Mouse (Mus musculus) CH12.LX (cell line): ENCODE results near the gene Terb2. TPM values are rescaled to one million over a fixed set of nuclear protein-coding genes. Genes with fewer than 3 reads are reported as not detected.

ENCODE experiments used
- DNase-seq: peaks from one replicate; pipeline ENCODE4 v3.0.0-alpha.2; 2013; ENCODE audit errors: extremely low read depth
- H3K27ac ChIP-seq: 2 replicates; pipeline ENCODE4 v1.5.1; 2012; ENCODE audit warnings: low read depth, mild to moderate bottlenecking, control low read depth, moderate library complexity; ENCODE audit not compliant: insufficient read depth
- H3K27me3 ChIP-seq: replicated peaks from 2 replicates; pipeline ENCODE3; 2012; ENCODE audit warnings: inconsistent platforms
- H3K36me3 ChIP-seq, 2 experiments: replicated peaks in 1 of 2; 2 replicates each; pipeline versions ENCODE3 to v1.6.1; 2012; ENCODE audit warnings: inconsistent platforms in 1 of 2, low read length in 1 of 2, mild to moderate bottlenecking in 1 of 2, mixed read lengths in 1 of 2, moderate library complexity in 1 of 2; ENCODE audit not compliant: control insufficient read depth in 1 of 2, insufficient read depth in 1 of 2
- H3K4me1 ChIP-seq, 2 experiments: 2 replicates each; pipeline ENCODE4 v1.6.1; 2012; ENCODE audit warnings: inconsistent platforms in 1 of 2, moderate library complexity in 1 of 2; ENCODE audit not compliant: insufficient read depth in 2 of 2, control insufficient read depth in 1 of 2
- H3K4me2 ChIP-seq: 2 replicates; pipeline ENCODE4 v1.6.1; 2012; ENCODE audit warnings: low read depth, mild to moderate bottlenecking, control low read depth; ENCODE audit not compliant: poor library complexity, insufficient read depth, severe bottlenecking
- H3K4me3 ChIP-seq, 3 experiments: fragments of 150-350 bp in 1 of 3; sonication (generic) in 1 of 3; replicated peaks in 1 of 3; 2 replicates each; pipeline versions ENCODE3 to v1.5.1; 2011 to 2012; ENCODE audit warnings: low read depth in 2 of 3, low read length in 2 of 3, mild to moderate bottlenecking in 2 of 3, moderate library complexity in 2 of 3, control low read depth in 1 of 3, improper control_type of control experiment in 1 of 3, inconsistent platforms in 1 of 3, mixed read lengths in 1 of 3; ENCODE audit not compliant: poor library complexity in 1 of 3
- H3K79me2 ChIP-seq: replicated peaks from 2 replicates; pipeline ENCODE4 v1.6.1; 2012; ENCODE audit warnings: mild to moderate bottlenecking, moderate library complexity; ENCODE audit not compliant: control insufficient read depth, poor library complexity, insufficient read depth, severe bottlenecking; ENCODE audit errors: extremely low read depth
- H3K9ac ChIP-seq: 2 replicates; pipeline ENCODE4 v1.6.1; 2012; ENCODE audit warnings: low read depth, mild to moderate bottlenecking, control low read depth, moderate library complexity; ENCODE audit not compliant: insufficient read depth
- H3K9me3 ChIP-seq: replicated peaks from 2 replicates; pipeline ENCODE3; 2012; ENCODE audit warnings: low read length, inconsistent platforms, mixed read lengths
- CHD1 ChIP-seq: IDR thresholded peaks from 2 replicates; pipeline ENCODE4 v1.6.1; 2012; ENCODE audit warnings: low read depth, low read length, improper control_type of control experiment, inconsistent platforms
- CHD2 ChIP-seq: IDR thresholded peaks from 2 replicates; pipeline ENCODE4 v1.6.1; 2011; ENCODE audit warnings: low read length, improper control_type of control experiment
- ETS1 ChIP-seq: conservative IDR thresholded peaks from 2 replicates; pipeline ENCODE4 v1.6.1; 2012; ENCODE audit warnings: low read depth, mild to moderate bottlenecking, inconsistent platforms, low read length, improper control_type of control experiment, moderate library complexity
- HCFC1 ChIP-seq: IDR thresholded peaks from 2 replicates; pipeline ENCODE4 v1.6.1; 2012; ENCODE audit warnings: low read depth, mild to moderate bottlenecking, inconsistent platforms, low read length, improper control_type of control experiment
- JUN ChIP-seq: IDR thresholded peaks from 2 replicates; pipeline ENCODE4 v1.6.1; 2011; ENCODE audit warnings: low read depth, mild to moderate bottlenecking, low read length, improper control_type of control experiment, moderate library complexity; ENCODE audit not compliant: insufficient read depth
- MAFK ChIP-seq: IDR thresholded peaks from 2 replicates; pipeline ENCODE4 v1.6.1; 2011; ENCODE audit warnings: low read length, improper control_type of control experiment; ENCODE audit not compliant: insufficient replicate concordance
- MAZ ChIP-seq: IDR thresholded peaks from 2 replicates; pipeline ENCODE4 v1.6.1; 2012; ENCODE audit warnings: low read depth, mild to moderate bottlenecking, inconsistent platforms, low read length, improper control_type of control experiment, moderate library complexity
- MXI1 ChIP-seq: IDR thresholded peaks from 2 replicates; pipeline ENCODE4 v1.6.1; 2011; ENCODE audit warnings: mild to moderate bottlenecking, low read depth, low read length, improper control_type of control experiment
- MYC ChIP-seq: IDR thresholded peaks from 2 replicates; pipeline ENCODE4 v1.6.1; 2011; ENCODE audit warnings: low read depth, mild to moderate bottlenecking, improper control_type of control experiment, low read length
- NELFE ChIP-seq: IDR thresholded peaks from 2 replicates; pipeline ENCODE4 v1.6.1; 2011; ENCODE audit warnings: low read depth, low read length, improper control_type of control experiment
- POLR2A ChIP-seq: IDR thresholded peaks from 2 replicates; pipeline ENCODE4 v1.6.1; 2011; ENCODE audit warnings: low read depth, mild to moderate bottlenecking, improper control_type of control experiment, low read length
- SIN3A ChIP-seq: IDR thresholded peaks from 2 replicates; pipeline ENCODE4 v1.6.1; 2012; ENCODE audit warnings: low read length, improper control_type of control experiment, inconsistent platforms
- TCF12 ChIP-seq: IDR thresholded peaks from 2 replicates; pipeline ENCODE4 v1.6.1; 2014; ENCODE audit warnings: low read depth, mild to moderate bottlenecking, inconsistent platforms, low read length, improper control_type of control experiment
- UBTF ChIP-seq: IDR thresholded peaks from 2 replicates; pipeline ENCODE4 v1.6.1; 2012; ENCODE audit warnings: low read depth, mild to moderate bottlenecking, inconsistent platforms, low read length, improper control_type of control experiment, moderate library complexity
- USF2 ChIP-seq: conservative IDR thresholded peaks from 2 replicates; pipeline ENCODE4 v1.6.1; 2011; ENCODE audit warnings: low read depth, low read length, improper control_type of control experiment
- ZKSCAN1 ChIP-seq: IDR thresholded peaks from 2 replicates; pipeline ENCODE4 v1.6.1; 2012; ENCODE audit warnings: low read depth, inconsistent platforms, low read length, improper control_type of control experiment, borderline replicate concordance
- dilution Hi-C: fragments of 300-500 bp; cut with MboI; formaldehyde crosslinking; loops from 2 replicates; pipeline ENCODE4 v1.14.3; 2020; ENCODE audit warnings: low sequenced_read_pairs; ENCODE audit not compliant: extremely low pct_unique_long_range_greater_than_20kb, extremely low pct_ligation_motif_present
- in situ Hi-C: fragments of 300-500 bp; cut with MboI; formaldehyde crosslinking; loops from 3 replicates; pipeline ENCODE4 v1.14.3; 2019; ENCODE audit warnings: low sequenced_read_pairs, low pct_ligation_motif_present, low pct_unique_long_range_greater_than_20kb, mixed read lengths
- polyA plus RNA-seq: library from polyadenylated mRNA; unstranded; fragments of >175 nt; gene quantifications from 2 replicates; pipeline ENCODE4 v1.2.1, GENCODE M21; 2012; ENCODE audit warnings: low read depth; ENCODE audit not compliant: insufficient read length
- total RNA-seq, 2 experiments: library from RNA; depleted of rRNA; stranded (reverse); fragments of 300-350 nt in 1 of 2; fragments of >200 nt in 1 of 2; gene quantifications; 2 replicates each; pipeline ENCODE4 v1.2.3; 2012 to 2014

The Terb2 gene
- total and polyA plus RNA-seq, 3 experiments, result not detected

GRCm38 (mm10) chr2:122230395-122230794, 44.3 kb downstream of the Terb2 start:
- Histone ChIP-seq H3K27ac (no peak overlapping the region), H3K4me3 (no peak overlapping the region), H3K9ac (no peak overlapping the region), H3K36me3 (no peaks in the 10 kb centered on the region), H3K79me2 (no peaks in the 10 kb centered on the region), H3K4me1 (peaks cover 6 to 9% of the 10 kb centered on the region in 2 experiments; a peak in 3 of 4 replicates), H3K4me2 (no peak overlapping the region), H3K9me3 (no peaks in the 10 kb centered on the region), H3K27me3 (no peaks in the 10 kb centered on the region)
- TF ChIP-seq MAFK (peak; percentile 82), CHD1 (no peak)
- dilution Hi-C loops, result no loop called here
- in situ Hi-C loops, result no loop called here
- DNase-seq, result no peak

DNA sequence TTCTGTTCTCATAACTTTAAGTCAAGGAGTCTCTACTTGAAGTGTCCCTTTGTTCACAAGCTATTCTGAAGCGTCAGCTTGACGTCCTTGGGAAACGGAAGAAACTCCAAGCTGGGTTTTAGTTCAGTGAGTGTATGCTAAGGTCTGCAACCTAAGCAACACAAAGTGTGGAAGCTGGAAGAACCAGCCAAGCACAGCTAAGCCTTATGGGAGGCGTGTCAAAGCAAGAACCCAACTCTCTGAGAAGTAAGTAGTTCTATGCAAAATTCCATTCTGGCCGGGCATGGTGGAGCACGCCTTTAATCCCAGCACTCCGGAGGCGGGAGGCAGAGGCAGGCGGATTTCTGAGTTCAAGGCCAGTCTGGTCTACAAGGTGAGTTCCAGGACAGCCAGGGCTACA, 45.5 kb downstream of the Terb2 start:
- no peaks in the 10 kb centered on the region for H3K36me3 ChIP-seq
- no peaks in the 10 kb centered on the region for H3K79me2 ChIP-seq
- in situ Hi-C loops, result no loop called here
- H3K4me3 ChIP-seq, result no peak overlapping the region
- no peaks in the 10 kb centered on the region for H3K27me3 ChIP-seq
- DNase-seq, result no peak
- no peak overlapping the region for H3K27ac ChIP-seq
- H3K4me2 ChIP-seq, result no peak overlapping the region
- dilution Hi-C loops, result no loop called here
- H3K9me3 ChIP-seq, result no peaks in the 10 kb centered on the region
- H3K4me1 ChIP-seq, result peaks cover 8 to 13% of the 10 kb centered on the region in 2 experiments; a peak in 3 of 4 replicates
- TF ChIP-seq USF2 (no peak), SIN3A (no peak), ETS1 (no peak), MAFK (no peak), UBTF (no peak), NELFE (no peak), MXI1 (no peak), MAZ (no peak), CHD2 (no peak), TCF12 (no peak), JUN (no peak)
- no peak overlapping the region for H3K9ac ChIP-seq

GRCm38 (mm10) chr2:122233341-122233740, 47.3 kb downstream of the Terb2 start:
- dilution Hi-C loops, result no loop called here
- no peak overlapping the region for H3K27ac ChIP-seq
- H3K27me3 ChIP-seq, result no peaks in the 10 kb centered on the region
- no peak overlapping the region for H3K4me2 ChIP-seq
- H3K36me3 ChIP-seq, result no peaks in the 10 kb centered on the region
- no peak overlapping the region for H3K9ac ChIP-seq
- no peak for TF ChIP-seq ZKSCAN1
- no peak for TF ChIP-seq MYC
- no peak for TF ChIP-seq HCFC1
- no peak for TF ChIP-seq JUN
- TF ChIP-seq UBTF, result no peak
- no peak for TF ChIP-seq CHD2
- no peak for TF ChIP-seq POLR2A
- TF ChIP-seq, all 38 proteins: peak for 0
- in situ Hi-C loops, result no loop called here
- Histone ChIP-seq H3K9me3 (no peaks in the 10 kb centered on the region), H3K4me1 (peaks cover 8 to 13% of the 10 kb centered on the region in 2 experiments; a peak in 3 of 4 replicates), H3K4me3 (no peak overlapping the region), H3K79me2 (no peaks in the 10 kb centered on the region)
- no peak for DNase-seq
